16 mouse cellular contexts compared by ENCODE assay signal in genomic region chr7:127217475-127217874, GRCm38 (mm10). TPM values are rescaled to one million over a fixed set of nuclear protein-coding genes. Genes with fewer than 3 reads are reported as not detected.
DNase-seq lines count a peak whose midpoint lies in the region; ATAC-seq and TF ChIP-seq lines count a peak whose summit lies in the region.
"Had no signal": no experiment of that assay in that cellular context is flagged by ENCODE, and none has a peak within 500 bp of the region (broad histone marks: within the 10 kb centered on the region; RNA-seq: fewer than 3 reads in every experiment).

No protein-coding gene starts in this region.

- H3K27ac ChIP-seq in ES-Bruce4 (ENCODE audit: insufficient read depth, low read length): peak overlapping the region; percentile 81
- H3K27ac ChIP-seq in liver, embryonic 14.5 days: peak overlapping the region; percentile 91
- H3K27ac ChIP-seq: embryonic facial prominence, embryonic 15.5 days; forebrain, embryonic 13.5 days; left cerebral cortex, adult 2 months; limb, embryonic 12.5 days; neural tube, embryonic 12.5 days had no signal

- TF ChIP-seq CTCF in ES-Bruce4 (IDR thresholded peaks at IDR 0.05; ENCODE audit: low read depth, low read length): no peak
- TF ChIP-seq CTCF in liver, embryonic 14.5 days (IDR thresholded peaks at IDR 0.05; ENCODE audit: low read depth): no peak

- TF ChIP-seq POLR2A in ES-Bruce4 (IDR thresholded peaks at IDR 0.05; ENCODE audit: insufficient read depth, low read length): no peak

- ATAC-seq in liver, embryonic 14.5 days (ENCODE audit: insufficient read depth): no peak
- ATAC-seq: forebrain, embryonic 13.5 days had no signal

- DNase-seq in heart, adult 11 months: peak; percentile 81
- no peak for DNase-seq in heart, postnatal 25 days (ENCODE audit: low spot score)
- DNase-seq in kidney, postnatal 14 days: peak; percentile 7
- no peak for DNase-seq in kidney, adult 11 months
- DNase-seq in liver, embryonic 14.5 days (ENCODE audit: low read depth in 3 of 3, low spot score in 3 of 3): no peak
- DNase-seq in right cerebral cortex, postnatal 25 days: no peak
- DNase-seq in gastrocnemius, postnatal 14 days: no peak
- DNase-seq: adrenal gland, postnatal 14 days; cerebellum, adult 8-10 months had no signal

- peak; percentile 96 for TF ChIP-seq EP300 in ES-Bruce4 (IDR thresholded peaks at IDR 0.05; ENCODE audit: insufficient read depth, low read depth, low read length)
- no peak for TF ChIP-seq EP300 in liver, embryonic 14.5 days (IDR thresholded peaks at IDR 0.05; ENCODE audit: low read depth)

- intact Hi-C loops in heart, postnatal 25 days (cut with DNase I): no loop called here
- intact Hi-C loops in gastrocnemius, postnatal 14 days (cut with DNase I; ENCODE audit: low total_unique reads): no loop called here

- H3K4me3 ChIP-seq in ES-Bruce4 (ENCODE audit: low read depth, low read length): peak overlapping the region; percentile 61
- peak overlapping the region; percentile 2 to 12; a peak in 3 of 4 replicates for H3K4me3 ChIP-seq in liver, embryonic 14.5 days (ENCODE audit: insufficient read depth in 1 of 2, low read depth in 2 of 2, low read length in 2 of 2)
- H3K4me3 ChIP-seq: embryonic facial prominence, embryonic 15.5 days; forebrain, embryonic 13.5 days; left cerebral cortex, adult 2 months; limb, embryonic 12.5 days; neural tube, embryonic 12.5 days had no signal

- no peaks in the 10 kb centered on the region for H3K9me3 ChIP-seq in ES-Bruce4 (replicated peaks; ENCODE audit: control insufficient read depth, insufficient read depth, low read length, poor library complexity, severe bottlenecking)
- no peaks in the 10 kb centered on the region for H3K9me3 ChIP-seq in liver, embryonic 14.5 days (ENCODE audit: control insufficient read depth, low read length)
- H3K9me3 ChIP-seq: embryonic facial prominence, embryonic 15.5 days; forebrain, embryonic 13.5 days; G1E; limb, embryonic 12.5 days; neural tube, embryonic 12.5 days had no signal

- WGBS in liver, embryonic 14.5 days (ENCODE audit: insufficient replicate concordance): 64% methylated on average over 6 of the region's 6 CpGs

- no peaks in the 10 kb centered on the region for H3K27me3 ChIP-seq in ES-Bruce4 (ENCODE audit: control insufficient read depth, insufficient read depth, low read length, poor library complexity, severe bottlenecking)
- H3K27me3 ChIP-seq in liver, embryonic 14.5 days (ENCODE audit: control insufficient read depth, insufficient read depth, low read length): no peaks in the 10 kb centered on the region
- H3K27me3 ChIP-seq: embryonic facial prominence, embryonic 15.5 days had no signal

- peak overlapping the region; percentile 49 for H3K4me2 ChIP-seq in liver, embryonic 14.5 days (ENCODE audit: low read depth)
- H3K4me2 ChIP-seq: embryonic facial prominence, embryonic 15.5 days; forebrain, embryonic 13.5 days; limb, embryonic 12.5 days; neural tube, embryonic 12.5 days had no signal

- H3K4me1 ChIP-seq in ES-Bruce4 (ENCODE audit: control insufficient read depth, insufficient read depth, low read length): no peaks in the 10 kb centered on the region
- H3K4me1 ChIP-seq in liver, embryonic 14.5 days (replicated peaks; ENCODE audit: control insufficient read depth in 2 of 2, insufficient read depth in 2 of 2, low read length in 1 of 2): peaks cover 23 to 36% of the 10 kb centered on the region in 2 experiments
- H3K4me1 ChIP-seq: neural tube, embryonic 12.5 days had no signal

- H3K9ac ChIP-seq in ES-Bruce4 (ENCODE audit: low read depth, poor library complexity, severe bottlenecking): peak overlapping the region; percentile 61
- H3K9ac ChIP-seq in liver, embryonic 14.5 days (replicated peaks): peak overlapping the region; percentile 0
- H3K9ac ChIP-seq: embryonic facial prominence, embryonic 15.5 days; forebrain, embryonic 13.5 days; limb, embryonic 12.5 days; neural tube, embryonic 12.5 days had no signal

- peaks cover 4% of the 10 kb centered on the region; the same call in 1 of the 2 replicates for H3K36me3 ChIP-seq in ES-Bruce4 (ENCODE audit: control insufficient read depth, insufficient read depth, low read length, poor library complexity, severe bottlenecking)
- no peaks in the 10 kb centered on the region for H3K36me3 ChIP-seq in liver, embryonic 14.5 days (replicated peaks; ENCODE audit: control insufficient read depth, insufficient read depth, low read depth)
- H3K36me3 ChIP-seq: embryonic facial prominence, embryonic 15.5 days; limb, embryonic 12.5 days; neural tube, embryonic 12.5 days had no signal

RNA-seq across cellular contexts. Expression of gene Mylpf, which starts 8.8 kb away (rescaled TPM):
- 1 to 10 TPM in 1 of 2 experiments, under 1 TPM in 1; 0.99 to 2.9 TPM for total RNA-seq in heart, postnatal 25 days (2021)
- 278 and 351 TPM in 2 replicates for polyA plus RNA-seq in ES-Bruce4 (2011; ENCODE audit: insufficient read depth, insufficient read length, low read depth, missing spikeins)
- 10.6 and 15.6 TPM in 2 replicates for polyA plus RNA-seq in liver, embryonic 14.5 days (2012; rRNA removed)
- polyA plus RNA-seq in liver, embryonic 14.5 days (2014; fragmentation: Nextera tagmentation; extraction: Ambion mirVana): 31.0 and 31.1 TPM in 2 replicates
- over 10,000 TPM; 57,620 to 58,231 TPM for total RNA-seq in gastrocnemius, postnatal 14 days (2021)

RNA-seq across cellular contexts. Expression of gene Tbc1d10b, which starts 9.2 kb away (rescaled TPM):
- 10 to 100 TPM; 28.8 to 29.1 TPM for total RNA-seq in heart, postnatal 25 days (2021)
- 42.8 and 55.5 TPM in 2 replicates for polyA plus RNA-seq in ES-Bruce4 (2011; ENCODE audit: insufficient read depth, insufficient read length, low read depth, missing spikeins)
- polyA plus RNA-seq in liver, embryonic 14.5 days (2012; rRNA removed): 12.8 and 15.5 TPM in 2 replicates
- 10.9 and 13.2 TPM in 2 replicates for polyA plus RNA-seq in liver, embryonic 14.5 days (2014; fragmentation: Nextera tagmentation; extraction: Ambion mirVana)
- total RNA-seq in gastrocnemius, postnatal 14 days (2021): 10 to 100 TPM; 32.1 to 32.9 TPM

RNA-seq across cellular contexts. Expression of gene Zfp553, which starts 15.4 kb away (rescaled TPM):
- total RNA-seq in heart, postnatal 25 days (2021): 1 to 10 TPM; 6.0 to 7.1 TPM
- 52.1 and 57.0 TPM in 2 replicates for polyA plus RNA-seq in ES-Bruce4 (2011; ENCODE audit: insufficient read depth, insufficient read length, low read depth, missing spikeins)
- polyA plus RNA-seq in liver, embryonic 14.5 days (2012; rRNA removed): 3.3 and 3.4 TPM in 2 replicates
- 2.4 and 2.8 TPM in 2 replicates for polyA plus RNA-seq in liver, embryonic 14.5 days (2014; fragmentation: Nextera tagmentation; extraction: Ambion mirVana)
- 1 to 10 TPM; 4.2 to 5.4 TPM for total RNA-seq in gastrocnemius, postnatal 14 days (2021)

RNA-seq across cellular contexts. Expression of gene Sept1, which starts 15.5 kb away (rescaled TPM):
- total RNA-seq in heart, postnatal 25 days (2021): 1 to 10 TPM; 3.2 to 6.7 TPM
- 210 and 229 TPM in 2 replicates for polyA plus RNA-seq in ES-Bruce4 (2011; ENCODE audit: insufficient read depth, insufficient read length, low read depth, missing spikeins)
- 10.3 and 16.1 TPM in 2 replicates for polyA plus RNA-seq in liver, embryonic 14.5 days (2012; rRNA removed)
- 7.0 TPM in 2 replicates for polyA plus RNA-seq in liver, embryonic 14.5 days (2014; fragmentation: Nextera tagmentation; extraction: Ambion mirVana)
- 1 to 10 TPM; 4.2 to 5.0 TPM for total RNA-seq in gastrocnemius, postnatal 14 days (2021)

RNA-seq across cellular contexts. Expression of gene Cd2bp2, which starts 21.6 kb away (rescaled TPM):
- total RNA-seq in heart, postnatal 25 days (2021): 10 to 100 TPM; 35.6 to 38.1 TPM
- polyA plus RNA-seq in ES-Bruce4 (2011; ENCODE audit: insufficient read depth, insufficient read length, low read depth, missing spikeins): 98.6 and 120 TPM in 2 replicates
- 17.6 and 27.6 TPM in 2 replicates for polyA plus RNA-seq in liver, embryonic 14.5 days (2012; rRNA removed)
- 17.4 and 18.4 TPM in 2 replicates for polyA plus RNA-seq in liver, embryonic 14.5 days (2014; fragmentation: Nextera tagmentation; extraction: Ambion mirVana)
- total RNA-seq in gastrocnemius, postnatal 14 days (2021): 10 to 100 TPM; 30.0 to 32.0 TPM

Comparison
In these comparisons a context has a peak if more than half of its experiments do, and no peak if none do; other contexts are left out.
1. DNase-seq: peak in heart, adult 11 months (single experiment) and kidney, postnatal 14 days (single experiment); none in heart, postnatal 25 days (single experiment), kidney, adult 11 months (single experiment), liver, embryonic 14.5 days (0 of 3), right cerebral cortex, postnatal 25 days (single experiment) and gastrocnemius, postnatal 14 days (single experiment).
2. RNA of gene Mylpf, which starts 8.8 kb away (total RNA-seq): 57,620 to 58,231 TPM in gastrocnemius, postnatal 14 days; 0.99 to 2.9 TPM in heart, postnatal 25 days; every median in the first group is over 1,000 times any median in the second.